Mouse (Mus musculus): ENCODE measurements around the gene Gm20532. TPM values are rescaled to one million over a fixed set of nuclear protein-coding genes. Genes with fewer than 3 reads are reported as not detected.

Gene Gm20532
- polyA plus RNA-seq, 1 experiment: not detected

DNA sequence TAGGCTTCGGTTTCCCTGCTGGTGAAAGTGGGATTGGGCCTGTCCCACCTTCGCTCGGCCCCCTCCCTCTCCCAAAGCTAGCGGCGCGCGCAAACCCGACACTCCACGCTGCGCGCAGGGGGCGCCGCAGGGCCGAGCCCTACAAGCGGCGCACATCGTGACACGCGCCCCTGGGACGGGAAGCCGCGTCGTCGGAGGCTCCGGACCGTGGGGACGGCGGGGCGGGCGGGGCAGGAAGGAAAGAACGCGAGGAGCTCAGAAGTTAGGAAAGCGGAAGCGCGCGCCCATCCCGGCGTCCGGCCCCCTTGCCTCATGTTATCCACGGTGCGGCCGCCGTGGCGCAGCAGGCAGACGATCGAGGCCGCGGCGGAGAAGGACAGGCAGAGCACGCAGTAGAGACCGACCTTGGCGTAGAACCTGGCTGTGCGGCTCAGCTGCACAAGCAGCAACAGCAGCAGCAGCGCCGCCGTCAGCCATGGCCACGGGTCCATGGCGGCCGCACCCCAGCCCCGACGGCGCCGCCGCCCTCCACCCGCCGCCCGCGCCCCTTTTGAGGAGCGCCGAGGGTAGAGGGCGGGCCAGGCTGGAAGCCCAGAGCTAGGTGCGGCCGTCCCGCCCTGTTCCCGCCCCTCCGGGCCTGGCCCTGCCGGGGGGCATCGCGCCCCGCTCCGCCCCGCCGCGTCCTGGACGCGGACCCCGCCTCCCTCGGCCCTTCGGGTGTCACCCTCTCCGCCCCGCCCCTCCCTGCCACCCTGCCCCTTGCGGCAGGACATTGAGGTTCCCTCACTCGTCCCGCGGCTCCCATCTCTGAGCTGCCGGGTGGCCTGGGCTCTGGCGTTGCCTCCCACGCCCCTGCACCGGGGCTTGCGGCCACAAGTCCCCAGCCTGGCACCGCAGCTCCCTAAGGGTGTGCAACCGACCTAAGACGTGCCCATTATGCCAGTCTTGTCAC lies 17.6 kb downstream of the Gm20532 start, which contains the start of gene Agpat2:
Gene Agpat2 (minus strand): TSS at position 698 of the 952 bp plus-strand sequence.
- H3K79me2 ChIP-seq (ENCODE audit: control insufficient read depth, insufficient read depth): no peaks in the 10 kb centered on the region
- TF ChIP-seq SRF (IDR thresholded peaks at IDR 0.05; ENCODE audit: control insufficient read depth, insufficient read length, low read depth): peak; percentile 31
- TF ChIP-seq POLR2AphosphoS2 (IDR thresholded peaks at IDR 0.05; ENCODE audit: insufficient read length, low read depth): no peak
- TF ChIP-seq POLR2A (IDR thresholded peaks at IDR 0.05; ENCODE audit: insufficient read length, low read depth): peak; percentile 65
- peak in 1 of 3 experiments; percentile 0 for TF ChIP-seq MYOG (IDR thresholded peaks at IDR 0.05; ENCODE audit: control insufficient read depth in 1 of 3, insufficient read depth in 1 of 3, insufficient read length in 2 of 3, low read depth in 2 of 3)
- TF ChIP-seq CEBPB (IDR thresholded peaks at IDR 0.05; ENCODE audit: insufficient read depth, poor library complexity, severe bottlenecking): no peak
- peak in 1 of 3 experiments; percentile 1 for TF ChIP-seq MYOD1 (IDR thresholded peaks at IDR 0.05; ENCODE audit: control insufficient read depth in 1 of 3, insufficient read length in 2 of 3, low read depth in 2 of 3)
- H3K27me3 ChIP-seq (ENCODE audit: control insufficient read depth, insufficient read depth, insufficient read length): no peaks in the 10 kb centered on the region
- no peaks in the 10 kb centered on the region for H3K36me3 ChIP-seq (ENCODE audit: control insufficient read depth, insufficient read depth)
- peak within 1 kb of the TSS; percentile 65 for H3ac ChIP-seq (ENCODE audit: control insufficient read depth, insufficient read length)
- H3K4me2 ChIP-seq (ENCODE audit: low read depth): peak within 1 kb of the TSS; percentile 93
- H3K4me3 ChIP-seq: peak within 1 kb of the TSS; percentile 50

DNA sequence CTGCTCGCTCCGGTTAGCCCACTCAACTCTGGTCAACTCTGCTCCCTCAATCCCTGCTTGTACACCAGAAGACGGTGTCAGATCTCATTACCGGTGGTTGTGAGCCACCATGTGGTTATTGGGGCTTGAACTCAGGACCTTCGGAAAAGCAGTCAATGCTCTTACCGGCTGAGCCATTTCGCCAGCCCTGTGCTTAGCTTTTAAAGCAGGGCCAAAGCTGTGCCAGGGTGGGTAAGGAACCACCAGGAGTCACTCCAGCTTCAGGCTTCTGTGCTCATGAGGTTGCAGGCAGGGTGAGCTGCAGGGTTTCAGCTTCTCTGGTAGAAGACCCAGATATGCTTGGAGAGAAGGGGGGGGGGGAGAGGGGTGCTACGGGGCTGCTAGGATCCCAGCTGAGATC lies 18.9 kb downstream of the Gm20532 start:
- Histone ChIP-seq H3K36me3 (ENCODE audit: control insufficient read depth, insufficient read depth) (no peaks in the 10 kb centered on the region), H3K27me3 (ENCODE audit: control insufficient read depth, insufficient read depth, insufficient read length) (no peaks in the 10 kb centered on the region), H3K79me2 (ENCODE audit: control insufficient read depth, insufficient read depth) (no peaks in the 10 kb centered on the region), H3K4me2 (ENCODE audit: low read depth) (no peak overlapping the region), H3ac (ENCODE audit: control insufficient read depth, insufficient read length) (no peak overlapping the region), H3K4me3 (no peak overlapping the region)
- TF ChIP-seq USF1 (IDR thresholded peaks at IDR 0.05; ENCODE audit: low read depth) (no peak), TCF12 (IDR thresholded peaks at IDR 0.05; ENCODE audit: insufficient read depth, poor library complexity, severe bottlenecking) (no peak), CEBPB (IDR thresholded peaks at IDR 0.05; ENCODE audit: insufficient read depth, poor library complexity, severe bottlenecking) (no peak), MAX (IDR thresholded peaks at IDR 0.05; ENCODE audit: low read depth) (no peak), TCF3 (IDR thresholded peaks at IDR 0.05; ENCODE audit: insufficient read length, low read depth) (no peak), MYOD1 (IDR thresholded peaks at IDR 0.05; ENCODE audit: control insufficient read depth in 1 of 3, insufficient read length in 2 of 3, low read depth in 2 of 3) (no peak), POLR2AphosphoS2 (IDR thresholded peaks at IDR 0.05; ENCODE audit: insufficient read length, low read depth) (no peak), REST (IDR thresholded peaks at IDR 0.05; ENCODE audit: insufficient read depth, insufficient read length) (no peak), POLR2A (IDR thresholded peaks at IDR 0.05; ENCODE audit: insufficient read length, low read depth) (no peak), SRF (IDR thresholded peaks at IDR 0.05; ENCODE audit: control insufficient read depth, insufficient read length, low read depth) (no peak), MYOG (IDR thresholded peaks at IDR 0.05; ENCODE audit: control insufficient read depth in 1 of 3, insufficient read depth in 1 of 3, insufficient read length in 2 of 3, low read depth in 2 of 3) (no peak), E2F4 (IDR thresholded peaks at IDR 0.05; ENCODE audit: insufficient read depth) (no peak)

DNA sequence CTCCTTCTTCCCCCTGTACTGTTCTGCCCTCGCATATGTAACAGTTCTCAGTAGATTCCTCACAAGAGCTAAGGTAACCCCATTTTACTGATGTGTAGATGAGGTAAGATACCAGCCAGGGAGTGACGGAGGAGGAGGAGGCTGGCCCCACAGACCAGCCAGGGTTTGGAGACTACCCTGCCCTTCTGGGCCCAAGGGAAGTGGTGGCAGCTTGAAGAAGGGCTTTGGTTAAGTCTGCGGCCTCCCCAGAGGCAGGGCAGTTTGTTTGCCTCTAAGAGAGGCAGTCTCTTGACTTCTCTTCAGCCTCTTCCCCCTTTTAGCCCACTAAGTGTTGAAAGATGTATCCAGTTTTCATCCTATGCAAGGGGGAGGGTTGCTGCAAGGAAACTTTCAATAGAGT lies 20.1 kb downstream of the Gm20532 start:
- Histone ChIP-seq H3K36me3 (ENCODE audit: control insufficient read depth, insufficient read depth) (no peaks in the 10 kb centered on the region), H3ac (ENCODE audit: control insufficient read depth, insufficient read length) (no peak overlapping the region), H3K79me2 (ENCODE audit: control insufficient read depth, insufficient read depth) (no peaks in the 10 kb centered on the region), H3K4me2 (ENCODE audit: low read depth) (no peak overlapping the region), H3K4me3 (no peak overlapping the region), H3K27me3 (ENCODE audit: control insufficient read depth, insufficient read depth, insufficient read length) (no peaks in the 10 kb centered on the region)
- no peak for TF ChIP-seq TCF3 (IDR thresholded peaks at IDR 0.05; ENCODE audit: insufficient read length, low read depth)
- TF ChIP-seq MYOD1 (IDR thresholded peaks at IDR 0.05; ENCODE audit: control insufficient read depth in 1 of 3, insufficient read length in 2 of 3, low read depth in 2 of 3): no peak
- no peak for TF ChIP-seq POLR2AphosphoS2 (IDR thresholded peaks at IDR 0.05; ENCODE audit: insufficient read length, low read depth)
- no peak for TF ChIP-seq E2F4 (IDR thresholded peaks at IDR 0.05; ENCODE audit: insufficient read depth)
- TF ChIP-seq MAX (IDR thresholded peaks at IDR 0.05; ENCODE audit: low read depth): no peak
- TF ChIP-seq REST (IDR thresholded peaks at IDR 0.05; ENCODE audit: insufficient read depth, insufficient read length): no peak
- TF ChIP-seq TCF12 (IDR thresholded peaks at IDR 0.05; ENCODE audit: insufficient read depth, poor library complexity, severe bottlenecking): no peak
- no peak for TF ChIP-seq USF1 (IDR thresholded peaks at IDR 0.05; ENCODE audit: low read depth)
- TF ChIP-seq SRF (IDR thresholded peaks at IDR 0.05; ENCODE audit: control insufficient read depth, insufficient read length, low read depth): no peak
- TF ChIP-seq POLR2A (IDR thresholded peaks at IDR 0.05; ENCODE audit: insufficient read length, low read depth): no peak
- no peak for TF ChIP-seq MYOG (IDR thresholded peaks at IDR 0.05; ENCODE audit: control insufficient read depth in 1 of 3, insufficient read depth in 1 of 3, insufficient read length in 2 of 3, low read depth in 2 of 3)
- no peak for TF ChIP-seq CEBPB (IDR thresholded peaks at IDR 0.05; ENCODE audit: insufficient read depth, poor library complexity, severe bottlenecking)

DNA sequence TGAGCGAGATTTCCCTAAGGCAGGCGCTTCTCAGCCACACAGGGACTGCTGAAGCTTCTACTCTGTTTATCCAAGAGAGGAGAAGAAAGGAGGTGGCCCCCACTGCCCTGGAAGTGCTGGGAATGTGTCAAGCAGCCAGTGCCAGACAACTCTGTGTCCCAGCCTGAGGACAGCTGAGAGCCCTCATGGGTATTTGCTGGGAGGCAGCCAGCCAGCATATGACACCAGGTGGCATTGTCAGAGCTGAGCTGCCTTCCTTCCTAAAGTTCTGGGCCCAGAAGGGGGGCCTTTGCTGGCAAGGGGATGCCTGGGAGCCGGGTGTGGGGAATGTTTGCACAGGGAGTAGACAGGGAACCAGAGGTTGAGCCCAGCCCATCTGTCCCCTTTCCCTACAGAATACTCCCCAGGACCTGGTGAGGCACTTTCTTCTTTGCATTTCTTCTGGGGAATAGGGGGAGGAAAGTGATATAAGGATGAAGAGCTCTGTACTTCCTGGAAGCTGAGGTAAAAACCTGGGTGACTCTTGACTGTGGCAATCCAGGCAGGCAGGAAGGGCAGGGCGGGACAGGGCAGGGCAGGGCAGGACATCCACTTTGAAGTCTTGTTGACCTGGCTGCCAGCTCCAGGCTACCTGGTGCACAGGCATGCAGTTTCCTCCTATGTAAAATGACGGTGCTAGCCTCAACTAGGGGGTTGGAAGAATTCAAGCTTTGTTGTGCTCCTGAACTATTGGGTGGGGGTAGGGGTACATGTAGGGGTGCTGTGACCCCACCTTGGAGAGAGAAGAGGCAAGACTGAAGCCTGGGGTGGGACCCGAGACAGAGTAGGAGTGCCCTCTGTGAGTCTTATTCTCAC lies 20.8 kb downstream of the Gm20532 start:
- Histone ChIP-seq H3K79me2 (ENCODE audit: control insufficient read depth, insufficient read depth) (no peaks in the 10 kb centered on the region), H3ac (ENCODE audit: control insufficient read depth, insufficient read length) (no peak overlapping the region), H3K4me2 (ENCODE audit: low read depth) (no peak overlapping the region), H3K36me3 (ENCODE audit: control insufficient read depth, insufficient read depth) (no peaks in the 10 kb centered on the region), H3K4me3 (no peak overlapping the region), H3K27me3 (ENCODE audit: control insufficient read depth, insufficient read depth, insufficient read length) (no peaks in the 10 kb centered on the region)
- TF ChIP-seq MYOG (IDR thresholded peaks at IDR 0.05; ENCODE audit: control insufficient read depth in 1 of 3, insufficient read depth in 1 of 3, insufficient read length in 2 of 3, low read depth in 2 of 3) (peak in 2 of 3 experiments; percentile 66 to 86), TCF3 (IDR thresholded peaks at IDR 0.05; ENCODE audit: insufficient read length, low read depth) (peak; percentile 52), MYOD1 (IDR thresholded peaks at IDR 0.05; ENCODE audit: control insufficient read depth in 1 of 3, insufficient read length in 2 of 3, low read depth in 2 of 3) (peak in 2 of 3 experiments; percentile 5 to 80), CEBPB (IDR thresholded peaks at IDR 0.05; ENCODE audit: insufficient read depth, poor library complexity, severe bottlenecking) (no peak)

Measured in myocyte (in vitro differentiated cells).